Mouse (Mus musculus): Measurements from ENCODE around the gene Tmc8. TPM values are rescaled to one million over a fixed set of nuclear protein-coding genes. Genes with fewer than 3 reads are reported as not detected.

The Tmc8 gene
- polyA plus RNA-seq, 1 experiment from 2014 or later, result 10.0 TPM

DNA sequence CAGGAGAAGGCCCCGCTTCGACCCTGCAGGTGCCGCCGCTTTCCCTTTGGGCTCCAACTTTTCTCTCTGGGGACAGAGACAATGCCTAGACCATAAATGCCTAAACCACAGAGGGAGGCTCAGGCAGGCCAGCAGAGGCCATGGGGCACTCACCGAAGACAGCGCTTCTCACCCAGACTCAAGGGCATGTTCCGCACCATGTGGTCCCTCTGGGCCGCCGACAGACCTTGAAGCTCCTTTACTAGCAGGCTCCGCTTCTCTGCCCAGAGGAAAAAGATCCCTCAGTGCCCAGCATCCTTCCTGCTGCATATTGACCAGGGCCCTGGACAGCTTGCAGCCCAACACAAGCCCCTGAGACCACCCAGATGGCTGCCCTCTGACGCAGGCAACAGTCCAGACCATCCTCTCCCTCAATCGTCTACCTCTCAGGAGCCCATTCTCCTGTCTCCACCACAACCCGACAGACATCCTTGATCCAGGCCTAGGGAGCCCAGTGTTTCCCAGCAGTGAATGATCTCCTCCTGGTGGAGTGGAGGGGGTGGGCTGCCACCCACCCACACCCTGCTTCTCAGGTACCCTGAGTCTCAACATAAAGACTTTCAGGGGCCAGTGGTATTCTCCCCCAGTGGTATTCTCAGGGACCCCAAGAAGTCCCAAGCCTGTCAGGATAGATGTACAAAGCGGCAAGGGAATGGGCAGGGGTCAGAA, 5.6 kb upstream of the Tmc8 start:
- H3K36me3 ChIP-seq (ENCODE audit: control insufficient read depth, insufficient read depth, low read length), result 0 out of 2 replicates have a peak, but pooled peaks cover 2% of the 10 kb centered on the region
- H3K27ac ChIP-seq (replicated peaks), result no peak overlapping the region
- TF ChIP-seq EP300 (optimal IDR thresholded peaks at IDR 0.05), result no peak
- no peak for TF ChIP-seq CTCF (IDR thresholded peaks at IDR 0.05; ENCODE audit: low read depth)
- DNase-seq (ENCODE audit: low spot score) (no peak), ATAC-seq (ENCODE audit: low FRiP score, low TSS enrichment) (no peak)
- H3K4me2 ChIP-seq (replicated peaks; ENCODE audit: low read depth), result no peak overlapping the region
- H3K9ac ChIP-seq (ENCODE audit: low read length), result no peak overlapping the region
- H3K9me3 ChIP-seq (ENCODE audit: control insufficient read depth, low read length), result no peaks in the 10 kb centered on the region
- no peak overlapping the region for H3K4me3 ChIP-seq (ENCODE audit: low read depth, low read length)
- H3K27me3 ChIP-seq (ENCODE audit: control insufficient read depth, insufficient read depth, low read length), result no peaks in the 10 kb centered on the region
- 91% methylated on average over 13 of the region's 14 CpGs for WGBS
- H3K4me1 ChIP-seq (replicated peaks; ENCODE audit: control insufficient read depth, insufficient read depth), result 0 out of 2 replicates have a peak, but pooled peaks cover 3% of the 10 kb centered on the region

DNA sequence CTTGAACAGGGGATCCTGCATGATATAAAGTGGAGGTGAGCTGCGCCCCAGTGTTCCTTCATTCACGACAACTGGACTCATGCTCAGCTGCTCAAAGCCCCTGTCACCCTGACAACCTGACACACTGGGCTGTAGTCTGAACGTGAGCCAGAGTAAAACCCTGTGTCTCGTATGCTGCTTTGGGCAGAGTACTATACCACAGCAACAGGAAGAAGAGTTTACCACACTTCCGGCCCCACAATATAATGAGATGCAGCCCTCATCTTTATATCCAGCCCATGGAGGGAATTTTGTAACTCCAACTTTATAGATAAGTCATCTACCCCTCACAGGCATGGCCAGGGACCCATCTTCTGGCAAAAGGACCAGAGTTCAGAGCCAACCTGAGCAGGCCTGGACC, 4.8 kb upstream of the Tmc8 start:
- Histone ChIP-seq H3K36me3 (ENCODE audit: control insufficient read depth, insufficient read depth, low read length) (0 out of 2 replicates have a peak, but pooled peaks cover 2% of the 10 kb centered on the region), H3K9ac (ENCODE audit: low read length) (no peak overlapping the region), H3K4me3 (ENCODE audit: low read depth, low read length) (no peak overlapping the region), H3K9me3 (ENCODE audit: control insufficient read depth, low read length) (no peaks in the 10 kb centered on the region), H3K27ac (replicated peaks) (no peak overlapping the region), H3K4me2 (replicated peaks; ENCODE audit: low read depth) (no peak overlapping the region), H3K4me1 (replicated peaks; ENCODE audit: control insufficient read depth, insufficient read depth) (peaks cover 3% of the 10 kb centered on the region; the same call in 1 of the 2 replicates), H3K27me3 (ENCODE audit: control insufficient read depth, insufficient read depth, low read length) (no peaks in the 10 kb centered on the region)
- TF ChIP-seq CTCF (IDR thresholded peaks at IDR 0.05; ENCODE audit: low read depth) (no peak), EP300 (optimal IDR thresholded peaks at IDR 0.05) (no peak)
- WGBS, result 83% methylated on average over 5 of the region's 5 CpGs
- DNase-seq (ENCODE audit: low spot score), result no peak
- no peak for ATAC-seq (ENCODE audit: low FRiP score, low TSS enrichment)

GRCm38 (mm10) chr11:117778031-117778430, 3.8 kb upstream of the Tmc8 start:
- no peak for DNase-seq (ENCODE audit: low spot score)
- Histone ChIP-seq H3K4me3 (ENCODE audit: low read depth, low read length) (no peak overlapping the region), H3K4me2 (replicated peaks; ENCODE audit: low read depth) (no peak overlapping the region), H3K4me1 (replicated peaks; ENCODE audit: control insufficient read depth, insufficient read depth) (peaks cover 6% of the 10 kb centered on the region), H3K27ac (replicated peaks) (no peak overlapping the region), H3K27me3 (ENCODE audit: control insufficient read depth, insufficient read depth, low read length) (no peaks in the 10 kb centered on the region), H3K9ac (ENCODE audit: low read length) (no peak overlapping the region), H3K36me3 (ENCODE audit: control insufficient read depth, insufficient read depth, low read length) (0 out of 2 replicates have a peak, but pooled peaks cover 2% of the 10 kb centered on the region), H3K9me3 (ENCODE audit: control insufficient read depth, low read length) (no peaks in the 10 kb centered on the region)
- ATAC-seq (ENCODE audit: low FRiP score, low TSS enrichment), result no peak
- TF ChIP-seq CTCF (IDR thresholded peaks at IDR 0.05; ENCODE audit: low read depth) (no peak), EP300 (optimal IDR thresholded peaks at IDR 0.05) (no peak)
- WGBS, result 95% methylated on average over 11 of the region's 11 CpGs

DNA sequence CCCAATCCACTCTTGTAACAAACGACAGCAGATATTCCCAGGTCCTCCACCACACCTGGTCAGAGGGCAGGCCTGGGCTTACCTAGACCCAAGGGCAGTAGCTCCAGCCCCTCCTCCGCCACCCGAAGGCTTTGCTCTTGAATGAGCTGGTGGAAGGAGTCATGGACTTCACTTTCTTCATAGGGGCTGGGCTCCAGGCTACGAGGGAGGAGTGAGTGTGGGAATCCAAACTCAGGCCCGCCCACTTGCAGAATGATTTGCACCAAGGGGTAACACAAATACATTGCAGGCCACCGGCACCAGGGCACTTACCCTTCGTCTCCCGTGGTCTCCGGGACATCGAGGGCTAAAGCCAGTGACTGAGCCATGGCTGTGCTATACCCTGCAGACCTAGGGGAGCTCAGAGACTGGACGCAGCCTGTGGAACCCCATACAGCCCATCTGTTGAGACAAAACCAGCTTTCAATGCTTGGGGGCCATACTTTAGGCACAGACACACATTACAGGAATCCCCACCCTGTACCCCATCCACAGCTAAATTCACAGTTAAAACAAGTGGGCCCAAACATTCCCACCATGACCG, 2.9 kb upstream of the Tmc8 start:
- peak overlapping the region; percentile 71 for H3K9ac ChIP-seq (ENCODE audit: low read length)
- TF ChIP-seq EP300 (optimal IDR thresholded peaks at IDR 0.05) (no peak), CTCF (IDR thresholded peaks at IDR 0.05; ENCODE audit: low read depth) (no peak)
- DNase-seq (ENCODE audit: low spot score) (peak; percentile 74), ATAC-seq (ENCODE audit: low FRiP score, low TSS enrichment) (no peak)
- H3K4me2 ChIP-seq (replicated peaks; ENCODE audit: low read depth), result peak overlapping the region; percentile 80
- H3K4me3 ChIP-seq (ENCODE audit: low read depth, low read length), result peak overlapping the region; percentile 54
- H3K27me3 ChIP-seq (ENCODE audit: control insufficient read depth, insufficient read depth, low read length), result no peaks in the 10 kb centered on the region
- H3K27ac ChIP-seq (replicated peaks), result peak overlapping the region; percentile 98
- H3K9me3 ChIP-seq (ENCODE audit: control insufficient read depth, low read length), result no peaks in the 10 kb centered on the region
- H3K36me3 ChIP-seq (ENCODE audit: control insufficient read depth, insufficient read depth, low read length), result 0 out of 2 replicates have a peak, but pooled peaks cover 2% of the 10 kb centered on the region
- H3K4me1 ChIP-seq (replicated peaks; ENCODE audit: control insufficient read depth, insufficient read depth), result peaks cover 9% of the 10 kb centered on the region
- 43% methylated on average over 12 of the region's 12 CpGs for WGBS

GRCm38 (mm10) chr11:117779434-117780198, 2.3 kb upstream of the Tmc8 start:
- H3K9ac ChIP-seq (ENCODE audit: low read length), result peak overlapping the region; percentile 71
- H3K4me2 ChIP-seq (replicated peaks; ENCODE audit: low read depth), result peak overlapping the region; percentile 80
- no peak for TF ChIP-seq EP300 (optimal IDR thresholded peaks at IDR 0.05)
- no peak for TF ChIP-seq CTCF (IDR thresholded peaks at IDR 0.05; ENCODE audit: low read depth)
- 4% methylated on average over 38 of the region's 38 CpGs for WGBS
- peaks cover 9% of the 10 kb centered on the region for H3K4me1 ChIP-seq (replicated peaks; ENCODE audit: control insufficient read depth, insufficient read depth)
- DNase-seq (ENCODE audit: low spot score) (peak; percentile 85), ATAC-seq (ENCODE audit: low FRiP score, low TSS enrichment) (peak; percentile 49)
- H3K27me3 ChIP-seq (ENCODE audit: control insufficient read depth, insufficient read depth, low read length), result no peaks in the 10 kb centered on the region
- peak overlapping the region; percentile 98 for H3K27ac ChIP-seq (replicated peaks)
- 0 out of 2 replicates have a peak, but pooled peaks cover 2% of the 10 kb centered on the region for H3K36me3 ChIP-seq (ENCODE audit: control insufficient read depth, insufficient read depth, low read length)
- H3K9me3 ChIP-seq (ENCODE audit: control insufficient read depth, low read length), result no peaks in the 10 kb centered on the region
- H3K4me3 ChIP-seq (ENCODE audit: low read depth, low read length), result peak overlapping the region; percentile 54
